Mouse (Mus musculus) cerebellum, adult 2 months (tissue): ENCODE data around the gene Mcm2.

Experiments
- CTCF ChIP-seq: fragments of 200-500 bp; IDR thresholded peaks from 2 replicates; pipeline ENCODE4 v1.5.1; 2011; ENCODE audit warnings: low read depth, mild to moderate bottlenecking, control low read depth, low read length, moderate library complexity, borderline replicate concordance; ENCODE audit not compliant: insufficient read depth
- POLR2A ChIP-seq: fragments of 200-500 bp; IDR thresholded peaks from 2 replicates; pipeline ENCODE4 v1.6.1; 2011; ENCODE audit warnings: low read length, control low read depth, borderline replicate concordance; ENCODE audit not compliant: insufficient read depth

DNA sequence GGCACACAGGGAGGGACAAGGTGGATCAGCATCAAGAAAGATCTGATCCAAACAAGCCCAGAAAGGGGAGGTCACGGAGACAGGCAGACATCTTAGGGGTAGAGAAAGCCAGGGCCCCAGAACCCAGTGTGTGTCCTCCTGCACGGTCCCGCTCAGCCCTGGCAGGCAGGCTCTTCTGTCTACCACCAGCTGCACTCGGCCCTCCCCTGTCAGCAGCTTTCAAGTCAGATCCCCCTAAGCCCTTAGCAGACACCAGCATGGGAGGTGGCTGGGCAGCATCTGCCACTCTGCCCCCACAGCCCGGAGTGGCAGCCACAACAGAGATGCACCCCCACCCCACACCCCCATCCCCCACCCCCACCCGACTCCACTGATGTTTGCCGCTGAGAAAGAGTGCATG, 25.8 kb downstream of the Mcm2 start:
- TF ChIP-seq POLR2A (no peak), CTCF (no peak)
